Mouse (Mus musculus) liver, embryonic 15.5 days (tissue): Measurements from ENCODE around the gene Nckap1l. TPM values are rescaled to one million over a fixed set of nuclear protein-coding genes. Genes with fewer than 3 reads are reported as not detected.
"Not testable (repeated sequence)": the region's sequence is repeated elsewhere in the genome, so short reads cannot be mapped to it uniquely, and the experiment has no call there.

Source experiments
- ATAC-seq: fragments of 200-750 bp; cut with Nextera tagmentation; 2 replicates; pipeline ENCODE4 v1.8.0; 2017; ENCODE audit warnings: moderate number of reproducible peaks, mild to moderate bottlenecking, moderate library complexity; ENCODE audit not compliant: insufficient read depth
- H3K27ac ChIP-seq: fragments of 300-500 bp; sonication (generic); replicated peaks from 2 replicates; pipeline ENCODE4 v1.5.1; 2015; ENCODE audit warnings: mild to moderate bottlenecking, inconsistent platforms
- H3K27me3 ChIP-seq: fragments of 300-500 bp; sonication (generic); 2 replicates; pipeline ENCODE4 v1.6.1; 2015; ENCODE audit warnings: mild to moderate bottlenecking, inconsistent platforms
- H3K36me3 ChIP-seq: fragments of 300-500 bp; sonication (generic); replicated peaks from 2 replicates; pipeline ENCODE4 v1.6.1; 2015; ENCODE audit warnings: moderate library complexity, mild to moderate bottlenecking, inconsistent platforms
- H3K4me1 ChIP-seq: fragments of 300-500 bp; sonication (generic); replicated peaks from 2 replicates; pipeline ENCODE4 v1.6.1; 2015; ENCODE audit warnings: inconsistent platforms
- H3K4me2 ChIP-seq: fragments of 300-500 bp; sonication (generic); 2 replicates; pipeline ENCODE4 v1.6.1; 2015; ENCODE audit warnings: moderate library complexity, mild to moderate bottlenecking, inconsistent platforms
- H3K4me3 ChIP-seq: fragments of 300-500 bp; sonication (generic); replicated peaks from 2 replicates; pipeline ENCODE4 v1.5.1; 2015; ENCODE audit warnings: mild to moderate bottlenecking, inconsistent platforms
- H3K9ac ChIP-seq: fragments of 300-500 bp; sonication (generic); 2 replicates; pipeline ENCODE4 v1.6.1; 2015; ENCODE audit warnings: moderate library complexity, mild to moderate bottlenecking, inconsistent platforms
- H3K9me3 ChIP-seq: fragments of 300-500 bp; sonication (generic); replicated peaks from 2 replicates; pipeline ENCODE4 v1.6.1; 2016; ENCODE audit warnings: inconsistent platforms
- WGBS: fragments of 180-500 bp; shearing (Covaris S2); methylation state at CpG from one replicate; pipeline ENCODE4 v1.1.7; 2015; ENCODE audit warnings: mixed read lengths; ENCODE audit not compliant: insufficient replicate concordance; 5-methylcytosine and 5-hydroxymethylcytosine counted together
- polyA plus RNA-seq: library from polyadenylated mRNA; unstranded; fragments of >200 nt; fragmentation: Nextera tagmentation; extraction: Ambion mirVana; gene quantifications from 2 replicates; pipeline ENCODE4 v1.2.1, GENCODE M21; 2015

Gene Nckap1l
- polyA plus RNA-seq: 7.0 and 7.2 TPM in 2 replicates

- H3K36me3 ChIP-seq: no peaks in the 10 kb centered on the region
- H3K9me3 ChIP-seq: no peaks in the 10 kb centered on the region
- H3K4me2 ChIP-seq: peak within 1 kb of the TSS; percentile 29
- 20% methylated on average over 13 of the region's 13 CpGs for WGBS
- peak; percentile 68 for ATAC-seq
- no peak within 1 kb of the TSS for H3K27ac ChIP-seq
- H3K4me1 ChIP-seq: no peaks in the 10 kb centered on the region
- peak within 1 kb of the TSS; percentile 44 for H3K4me3 ChIP-seq
- no peak within 1 kb of the TSS for H3K9ac ChIP-seq
- no peaks in the 10 kb centered on the region for H3K27me3 ChIP-seq
Observed at GRCm38 (mm10) chr15:103453551-103454218, at the start of gene Nckap1l. Gene Nckap1l, plus strand, starts transcription at chr15:103453794.

GRCm38 (mm10) chr15:103405586-103405985 lies 48.0 kb upstream of the Nckap1l start:
- ATAC-seq, H3K9me3 ChIP-seq, H3K4me3 ChIP-seq, H3K36me3 ChIP-seq, H3K4me1 ChIP-seq, H3K4me2 ChIP-seq, H3K27ac ChIP-seq, H3K9ac ChIP-seq, H3K27me3 ChIP-seq: not testable (repeated sequence)
- WGBS: 63% methylated on average over 3 of the region's 3 CpGs

- Histone ChIP-seq H3K36me3 (no peaks in the 10 kb centered on the region), H3K9me3 (no peaks in the 10 kb centered on the region), H3K4me1 (no peaks in the 10 kb centered on the region), H3K27me3 (no peaks in the 10 kb centered on the region), H3K9ac (no peak overlapping the region), H3K4me3 (no peak overlapping the region), H3K27ac (no peak overlapping the region), H3K4me2 (no peak overlapping the region)
- ATAC-seq: no peak
- 31% methylated on average over 2 of the region's 2 CpGs for WGBS
Observed at GRCm38 (mm10) chr15:103427017-103427416, 26.6 kb upstream of the Nckap1l start.

- no peak within 1 kb of the TSS for H3K9ac ChIP-seq
- H3K9me3 ChIP-seq: no peaks in the 10 kb centered on the region
- H3K27ac ChIP-seq: no peak within 1 kb of the TSS
- no peaks in the 10 kb centered on the region for H3K27me3 ChIP-seq
- H3K4me2 ChIP-seq: no peak within 1 kb of the TSS
- WGBS: 69% methylated on average over 16 of the region's 16 CpGs
- no peak within 1 kb of the TSS for H3K4me3 ChIP-seq
- H3K4me1 ChIP-seq: no peaks in the 10 kb centered on the region
- no peak for ATAC-seq
- H3K36me3 ChIP-seq: no peaks in the 10 kb centered on the region
Observed at GRCm38 (mm10) chr15:103430241-103430640, 23.4 kb upstream of the Nckap1l start, which contains the start of gene Gtsf1. Gene Gtsf1, minus strand, starts transcription at chr15:103430470.

GRCm38 (mm10) chr15:103445966-103446365 lies 7.6 kb upstream of the Nckap1l start:
- 53% methylated on average over 4 of the region's 4 CpGs for WGBS
- ATAC-seq, H3K4me3 ChIP-seq, H3K4me2 ChIP-seq, H3K4me1 ChIP-seq, H3K27ac ChIP-seq, H3K36me3 ChIP-seq, H3K27me3 ChIP-seq, H3K9ac ChIP-seq, H3K9me3 ChIP-seq: not testable (repeated sequence)

- no peaks in the 10 kb centered on the region for H3K9me3 ChIP-seq
- H3K27me3 ChIP-seq: no peaks in the 10 kb centered on the region
- no peak within 1 kb of the TSS for H3K4me2 ChIP-seq
- H3K4me3 ChIP-seq: no peak within 1 kb of the TSS
- H3K9ac ChIP-seq: no peak within 1 kb of the TSS
- no peak for ATAC-seq
- H3K36me3 ChIP-seq: no peaks in the 10 kb centered on the region
- no peak within 1 kb of the TSS for H3K27ac ChIP-seq
- no peaks in the 10 kb centered on the region for H3K4me1 ChIP-seq
- 51% methylated on average over 3 of the region's 3 CpGs for WGBS
Observed at GRCm38 (mm10) chr15:103448369-103448768, 5.2 kb upstream of the Nckap1l start, which contains the start of gene Gtsf2. Gene Gtsf2, minus strand, starts transcription at chr15:103448469.

- H3K4me2 ChIP-seq: peak overlapping the region; percentile 29; the same call in 1 of the 2 replicates
- no peaks in the 10 kb centered on the region for H3K27me3 ChIP-seq
- no peak overlapping the region for H3K9ac ChIP-seq
- 38% methylated on average over 6 of the region's 6 CpGs for WGBS
- ATAC-seq: no peak
- H3K4me1 ChIP-seq: no peaks in the 10 kb centered on the region
- H3K4me3 ChIP-seq: peak overlapping the region; percentile 44
- no peak overlapping the region for H3K27ac ChIP-seq
- H3K9me3 ChIP-seq: no peaks in the 10 kb centered on the region
- H3K36me3 ChIP-seq: no peaks in the 10 kb centered on the region
Observed at GRCm38 (mm10) chr15:103454449-103454848, 855 bp downstream of the Nckap1l start.

GRCm38 (mm10) chr15:103462539-103463261 lies 9.1 kb downstream of the Nckap1l start:
- ATAC-seq: no peak
- 0 out of 2 replicates have a peak, but pooled peaks cover 3% of the 10 kb centered on the region for H3K4me1 ChIP-seq

GRCm38 (mm10) chr15:103471488-103472194 lies 18.0 kb downstream of the Nckap1l start:
- Histone ChIP-seq H3K36me3 (no peaks in the 10 kb centered on the region), H3K4me1 (no peaks in the 10 kb centered on the region), H3K27me3 (no peaks in the 10 kb centered on the region), H3K9ac (no peak overlapping the region), H3K4me3 (no peak overlapping the region), H3K9me3 (no peaks in the 10 kb centered on the region), H3K27ac (no peak overlapping the region), H3K4me2 (no peak overlapping the region)
- 73% methylated on average over 7 of the region's 7 CpGs for WGBS
- no peak for ATAC-seq

More at GRCm38 (mm10) chr15:103462539-103463261, 9.1 kb downstream of the Nckap1l start:
- Histone ChIP-seq H3K27ac (no peak overlapping the region), H3K27me3 (no peaks in the 10 kb centered on the region), H3K9ac (no peak overlapping the region), H3K9me3 (no peaks in the 10 kb centered on the region), H3K4me3 (no peak overlapping the region), H3K36me3 (no peaks in the 10 kb centered on the region; the same call in 1 of the 2 replicates), H3K4me2 (no peak overlapping the region)
- 45% methylated on average over 7 of the region's 7 CpGs for WGBS

- Histone ChIP-seq H3K4me2 (no peak overlapping the region), H3K4me3 (no peak overlapping the region), H3K27me3 (no peaks in the 10 kb centered on the region), H3K9ac (no peak overlapping the region), H3K9me3 (no peaks in the 10 kb centered on the region), H3K4me1 (no peaks in the 10 kb centered on the region), H3K27ac (no peak overlapping the region), H3K36me3 (no peaks in the 10 kb centered on the region)
- WGBS: 70% methylated on average over 3 of the region's 3 CpGs
- no peak for ATAC-seq
Observed at GRCm38 (mm10) chr15:103472265-103472664, 18.7 kb downstream of the Nckap1l start.

- no peak overlapping the region for H3K27ac ChIP-seq
- H3K4me2 ChIP-seq: no peak overlapping the region
- no peaks in the 10 kb centered on the region for H3K4me1 ChIP-seq
- no peaks in the 10 kb centered on the region for H3K27me3 ChIP-seq
- 63% methylated on average over 7 of the region's 7 CpGs for WGBS
- no peaks in the 10 kb centered on the region for H3K36me3 ChIP-seq
- no peak overlapping the region for H3K4me3 ChIP-seq
- no peak overlapping the region for H3K9ac ChIP-seq
- ATAC-seq: no peak
- H3K9me3 ChIP-seq: no peaks in the 10 kb centered on the region
Observed at GRCm38 (mm10) chr15:103473182-103473581, 19.6 kb downstream of the Nckap1l start.
